Mouse (Mus musculus) cortical plate, adult 2 months (tissue): Measurements from ENCODE around the gene Gm45234.

Source experiments
- CTCF ChIP-seq: fragments of 200-500 bp; IDR thresholded peaks from 2 replicates; pipeline ENCODE4 v1.5.1; 2011; ENCODE audit warnings: mild to moderate bottlenecking, control low read depth, low read length; ENCODE audit not compliant: insufficient read depth; ENCODE audit errors: extremely low read depth
- POLR2A ChIP-seq: fragments of 200-500 bp; IDR thresholded peaks from 2 replicates; pipeline ENCODE4 v1.6.1; 2011; ENCODE audit warnings: mild to moderate bottlenecking, low read length, control low read depth; ENCODE audit not compliant: insufficient read depth; ENCODE audit errors: extremely low read depth

GRCm38 (mm10) chr6:124717968-124718367 is 37.9 kb downstream of the Gm45234 start:
- TF ChIP-seq CTCF (no peak), POLR2A (no peak)
